Mouse (Mus musculus): ENCODE results near the gene Sox13. TPM values are rescaled to one million over a fixed set of nuclear protein-coding genes. Genes with fewer than 3 reads are reported as not detected.

Sox13 gene
- total and polyA plus RNA-seq, 3 experiments, result 0.34 to 1.4 (median 0.90) TPM

- Histone ChIP-seq H3K4me1 (ENCODE audit: control insufficient read depth in 1 of 2, insufficient read depth in 2 of 2) (peaks cover 5 to 16% of the 10 kb centered on the region in 2 experiments; a peak in 3 of 4 replicates), H3K79me2 (replicated peaks; ENCODE audit: control insufficient read depth, extremely low read depth, insufficient read depth, poor library complexity, severe bottlenecking) (no peaks in the 10 kb centered on the region), H3K36me3 (replicated peaks in 1 of 2; ENCODE audit: control insufficient read depth in 1 of 2, insufficient read depth in 1 of 2, low read length in 1 of 2) (no peaks in the 10 kb centered on the region), H3K27ac (ENCODE audit: insufficient read depth, low read depth) (no peak overlapping the region), H3K9ac (ENCODE audit: insufficient read depth, low read depth) (no peak overlapping the region), H3K27me3 (replicated peaks) (peaks cover 50% of the 10 kb centered on the region), H3K4me3 (replicated peaks in 1 of 3; ENCODE audit: low read depth in 2 of 3, low read length in 2 of 3, poor library complexity in 1 of 3) (no peak overlapping the region), H3K4me2 (ENCODE audit: insufficient read depth, low read depth, poor library complexity, severe bottlenecking) (no peak overlapping the region), H3K9me3 (replicated peaks; ENCODE audit: low read length) (peaks cover 9% of the 10 kb centered on the region)
- DNase-seq (ENCODE audit: extremely low read depth), result no peak
- in situ Hi-C loops (cut with MboI; ENCODE audit: low pct_ligation_motif_present, low pct_unique_long_range_greater_than_20kb, low sequenced_read_pairs), result no loop called here
- TF ChIP-seq GABPA (IDR thresholded peaks at IDR 0.05; ENCODE audit: insufficient replicate concordance, low read depth, low read length) (no peak), SMC3 (IDR thresholded peaks at IDR 0.05; ENCODE audit: low read depth, low read length) (no peak), JUN (IDR thresholded peaks at IDR 0.05; ENCODE audit: insufficient read depth, low read depth, low read length) (no peak), TBP (conservative IDR thresholded peaks at IDR 0.05; ENCODE audit: low read depth, low read length) (no peak), MAZ (IDR thresholded peaks at IDR 0.05; ENCODE audit: low read depth, low read length) (no peak), ZKSCAN1 (IDR thresholded peaks at IDR 0.05; ENCODE audit: borderline replicate concordance, low read depth, low read length) (no peak), ZMIZ1 (IDR thresholded peaks at IDR 0.05; ENCODE audit: low read depth, low read length) (no peak), E2F4 (IDR thresholded peaks at IDR 0.05; ENCODE audit: insufficient replicate concordance, low read depth, low read length) (no peak), RAD21 (IDR thresholded peaks at IDR 0.05; ENCODE audit: low read depth, low read length) (no peak), MAFK (IDR thresholded peaks at IDR 0.05; ENCODE audit: insufficient replicate concordance, low read length) (no peak)
- dilution Hi-C loops (cut with MboI; ENCODE audit: extremely low pct_ligation_motif_present, extremely low pct_unique_long_range_greater_than_20kb, low sequenced_read_pairs), result no loop called here
These were observed 3.1 kb downstream of the Sox13 start for GRCm38 (mm10) chr1:133421061-133421460.

GRCm38 (mm10) chr1:133420491-133420890 is 3.7 kb downstream of the Sox13 start:
- Histone ChIP-seq H3K36me3 (replicated peaks in 1 of 2; ENCODE audit: control insufficient read depth in 1 of 2, insufficient read depth in 1 of 2, low read length in 1 of 2) (no peaks in the 10 kb centered on the region), H3K4me1 (ENCODE audit: control insufficient read depth in 1 of 2, insufficient read depth in 2 of 2) (peaks cover 5 to 16% of the 10 kb centered on the region in 2 experiments; a peak in 3 of 4 replicates), H3K4me2 (ENCODE audit: insufficient read depth, low read depth, poor library complexity, severe bottlenecking) (no peak overlapping the region), H3K79me2 (replicated peaks; ENCODE audit: control insufficient read depth, extremely low read depth, insufficient read depth, poor library complexity, severe bottlenecking) (no peaks in the 10 kb centered on the region), H3K4me3 (replicated peaks in 1 of 3; ENCODE audit: low read depth in 2 of 3, low read length in 2 of 3, poor library complexity in 1 of 3) (no peak overlapping the region), H3K9ac (ENCODE audit: insufficient read depth, low read depth) (no peak overlapping the region), H3K27me3 (replicated peaks) (peaks cover 49% of the 10 kb centered on the region), H3K9me3 (replicated peaks; ENCODE audit: low read length) (peaks cover 9% of the 10 kb centered on the region), H3K27ac (ENCODE audit: insufficient read depth, low read depth) (no peak overlapping the region)
- dilution Hi-C loops (cut with MboI; ENCODE audit: extremely low pct_ligation_motif_present, extremely low pct_unique_long_range_greater_than_20kb, low sequenced_read_pairs) (no loop called here), in situ Hi-C loops (cut with MboI; ENCODE audit: low pct_ligation_motif_present, low pct_unique_long_range_greater_than_20kb, low sequenced_read_pairs) (no loop called here)
- DNase-seq (ENCODE audit: extremely low read depth), result no peak
- TF ChIP-seq CHD2 (IDR thresholded peaks at IDR 0.05; ENCODE audit: low read length), result no peak
- TF ChIP-seq NELFE (IDR thresholded peaks at IDR 0.05; ENCODE audit: low read depth, low read length), result no peak
- no peak for TF ChIP-seq RCOR1 (conservative IDR thresholded peaks at IDR 0.05; ENCODE audit: low read depth, low read length)
- no peak for TF ChIP-seq MXI1 (IDR thresholded peaks at IDR 0.05; ENCODE audit: low read depth, low read length)
- no peak for TF ChIP-seq E2F4 (IDR thresholded peaks at IDR 0.05; ENCODE audit: insufficient replicate concordance, low read depth, low read length)
- TF ChIP-seq IRF4 (IDR thresholded peaks at IDR 0.05; ENCODE audit: low read depth, low read length), result no peak
- TF ChIP-seq NRF1 (IDR thresholded peaks at IDR 0.05; ENCODE audit: low read depth, low read length), result no peak
- no peak for TF ChIP-seq USF1 (IDR thresholded peaks at IDR 0.05; ENCODE audit: low read depth, low read length)
- no peak for TF ChIP-seq EP300 (IDR thresholded peaks at IDR 0.05; ENCODE audit: low read length)
- no peak for TF ChIP-seq TBP (conservative IDR thresholded peaks at IDR 0.05; ENCODE audit: low read depth, low read length)
- TF ChIP-seq SMC3 (IDR thresholded peaks at IDR 0.05; ENCODE audit: low read depth, low read length), result no peak
- no peak for TF ChIP-seq ZMIZ1 (IDR thresholded peaks at IDR 0.05; ENCODE audit: low read depth, low read length)
- no peak for TF ChIP-seq RAD21 (IDR thresholded peaks at IDR 0.05; ENCODE audit: low read depth, low read length)
- TF ChIP-seq MAFK (IDR thresholded peaks at IDR 0.05; ENCODE audit: insufficient replicate concordance, low read length), result no peak
- no peak for TF ChIP-seq USF2 (conservative IDR thresholded peaks at IDR 0.05; ENCODE audit: low read depth, low read length)
- no peak for TF ChIP-seq GABPA (IDR thresholded peaks at IDR 0.05; ENCODE audit: insufficient replicate concordance, low read depth, low read length)
- no peak for TF ChIP-seq ELF1 (IDR thresholded peaks at IDR 0.05; ENCODE audit: low read depth, low read length)

Data from CH12.LX (cell line).